Mouse (Mus musculus) heart, adult 9 months (tissue): Measurements from ENCODE around the gene Alpl.

ENCODE experiments used
- DNase-seq, 2 experiments: peaks; one replicate each; pipeline ENCODE4 v3.0.0; 2022; ENCODE audit warnings: low spot score in 2 of 2

Gene Alpl

GRCm38 (mm10) chr4:137770901-137771612 is 25.1 kb downstream of the Alpl start:
- peak; percentile 73 to 79 for DNase-seq

DNA sequence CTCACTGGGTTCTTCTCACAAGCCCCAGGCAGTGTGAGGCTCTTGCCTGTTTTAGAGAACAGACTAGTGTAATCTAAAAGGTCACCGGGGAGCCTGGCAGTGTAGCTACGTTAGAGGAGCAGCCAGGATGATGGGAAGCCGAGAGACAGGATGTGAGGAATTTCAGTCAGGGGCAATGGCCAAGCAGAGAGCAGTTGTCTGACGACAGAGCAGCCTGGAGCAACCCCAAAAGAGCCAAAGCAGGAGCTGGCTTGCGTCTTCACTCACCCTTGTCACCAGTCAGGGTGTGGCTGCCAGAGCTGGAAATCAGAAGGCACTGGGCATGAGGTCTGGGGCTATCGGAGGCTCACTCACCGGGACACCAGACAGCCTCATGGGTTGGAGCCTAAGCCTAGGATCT is 26.5 kb downstream of the Alpl start:
- peak; percentile 81 to 86 for DNase-seq

DNA sequence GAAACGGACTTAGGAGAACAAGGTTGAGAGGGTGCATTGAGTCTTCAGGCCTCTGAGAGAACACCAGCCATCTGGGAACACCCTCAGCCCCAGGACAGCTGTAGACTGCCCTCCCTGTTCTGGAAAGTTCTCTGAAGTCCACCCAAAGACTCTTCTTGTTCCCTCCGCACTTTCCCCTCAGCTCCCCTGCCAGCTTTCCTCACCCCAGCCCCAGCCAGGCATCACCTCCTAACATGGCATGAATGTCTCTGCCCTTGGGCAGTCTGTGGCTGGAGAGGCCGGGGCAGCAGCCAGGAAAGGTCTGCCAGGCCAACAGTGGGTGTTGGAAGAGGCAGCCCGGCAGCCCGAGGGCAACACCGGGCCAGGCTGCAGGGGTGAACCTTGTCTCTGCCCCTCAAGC is 27.4 kb downstream of the Alpl start:
- peak; percentile 69 to 70 for DNase-seq

DNA sequence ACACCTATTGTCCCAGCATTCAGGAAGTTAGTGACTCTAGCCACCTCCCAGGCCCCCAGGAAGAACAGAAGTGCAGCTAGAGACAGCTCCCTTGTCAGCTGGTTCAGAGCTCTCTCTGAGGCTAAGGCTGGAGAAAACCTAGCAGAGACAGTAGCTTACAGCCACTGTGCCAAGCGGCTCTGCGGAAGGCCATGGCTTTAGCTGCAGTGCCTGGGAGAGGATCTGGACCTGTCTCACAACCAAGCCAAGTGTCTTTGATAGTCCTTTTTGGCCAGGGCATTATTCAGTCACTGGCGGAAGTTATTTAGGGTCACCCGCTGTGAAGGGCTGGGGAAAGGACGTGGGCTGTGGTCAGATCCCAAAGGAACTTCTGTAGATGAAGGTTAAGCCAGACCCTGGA is 27.8 kb downstream of the Alpl start:
- DNase-seq = no peak

DNA sequence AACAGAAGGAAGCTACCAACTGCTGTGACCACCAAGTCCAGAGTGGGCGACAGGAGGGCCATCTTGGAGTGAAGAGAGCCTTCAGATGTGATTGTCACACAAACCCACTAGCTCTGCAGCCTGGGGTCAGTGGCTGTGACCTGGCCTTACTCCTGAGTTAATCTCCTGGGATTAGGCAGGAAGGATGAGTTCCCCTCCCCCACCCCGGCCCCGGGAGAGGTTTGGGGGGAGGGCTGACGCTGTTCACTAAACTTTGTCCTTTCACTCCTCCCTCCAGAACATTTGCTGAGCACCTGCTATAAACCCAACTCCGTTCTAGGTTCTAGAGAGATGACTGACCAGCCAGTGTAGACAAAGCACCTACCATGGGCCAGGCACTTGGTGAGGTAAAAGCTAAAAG is 29.8 kb downstream of the Alpl start:
- DNase-seq = no peak

DNA sequence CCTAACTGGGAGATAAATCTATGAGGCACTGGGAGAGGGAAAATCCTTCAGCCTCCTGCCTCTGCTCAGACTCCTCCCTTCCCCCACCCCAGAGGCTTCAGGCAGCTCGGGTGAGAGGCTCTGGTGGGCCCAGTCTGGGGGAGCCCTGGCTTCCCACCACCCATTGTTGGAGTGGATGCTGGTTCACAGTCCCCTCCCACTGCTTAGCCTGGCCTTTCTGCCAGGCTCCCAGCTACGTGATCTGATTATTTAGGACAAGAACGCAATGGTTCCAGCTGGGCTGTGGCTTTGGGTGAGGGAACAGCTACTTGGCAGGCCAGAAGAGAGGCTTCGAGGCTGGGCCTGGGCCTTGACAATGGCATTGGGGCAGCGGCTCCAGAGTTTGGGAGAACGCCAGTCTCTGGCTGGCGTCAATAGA is 30.6 kb downstream of the Alpl start:
- DNase-seq = no peak

DNA sequence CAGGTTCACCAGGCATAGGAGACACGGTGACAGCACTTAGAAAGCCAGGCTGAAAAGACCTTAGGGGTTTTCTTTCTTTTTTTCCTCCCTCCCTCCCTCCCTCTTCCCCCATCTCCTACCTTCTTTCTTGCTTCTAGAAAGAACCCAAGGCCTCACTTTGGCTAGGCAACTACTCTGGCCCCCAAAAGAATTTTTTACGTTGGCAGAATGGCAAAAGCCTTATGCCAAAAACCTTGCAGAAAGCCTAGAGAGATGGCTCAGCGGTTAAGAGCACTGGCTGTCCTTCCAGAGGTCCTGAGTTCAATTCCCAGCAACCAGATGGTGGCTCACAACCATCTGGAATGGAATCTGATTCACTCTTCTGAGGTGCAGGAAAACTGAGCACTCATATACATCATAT is 31.6 kb downstream of the Alpl start:
- no peak for DNase-seq

- DNase-seq = no peak
Observed at GRCm38 (mm10) chr4:137763920-137764495, 32.2 kb downstream of the Alpl start.

DNA sequence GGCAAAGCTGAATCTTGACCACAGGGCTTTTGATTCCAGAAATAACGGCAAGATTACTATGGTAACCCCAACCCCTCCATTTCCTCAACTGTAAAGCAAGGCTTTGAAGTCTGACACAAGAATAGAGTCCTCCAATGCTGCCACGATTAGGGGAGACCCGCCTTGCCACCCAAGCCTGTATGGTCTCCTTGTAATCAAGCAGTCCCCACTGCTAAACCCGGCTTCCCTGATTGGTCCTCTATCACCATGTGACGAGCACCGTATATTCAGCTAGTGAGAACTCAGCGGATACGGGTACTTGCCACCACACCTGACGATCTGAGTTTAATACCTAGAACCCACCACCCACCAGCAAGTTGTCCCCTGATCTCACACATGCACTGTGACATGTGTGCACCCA is 33.3 kb downstream of the Alpl start:
- no peak for DNase-seq

DNA sequence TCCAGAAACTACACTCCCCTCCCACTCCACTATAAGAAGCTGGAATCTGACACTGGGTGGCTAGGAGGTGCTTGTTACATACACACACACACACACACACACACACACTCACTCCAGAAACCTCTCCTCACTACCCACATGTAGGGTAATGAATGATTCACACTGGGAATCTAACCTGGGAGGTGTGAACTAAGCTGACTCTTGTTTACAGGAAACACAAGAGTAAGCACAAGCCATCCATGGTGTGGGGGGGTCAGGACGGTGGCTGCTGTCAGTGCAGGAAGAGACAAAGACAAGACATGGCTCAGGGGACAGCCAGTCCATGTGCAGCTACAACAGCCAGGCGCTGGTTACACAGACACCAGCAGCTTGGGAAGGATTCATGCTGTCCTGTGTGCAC is 41.7 kb downstream of the Alpl start:
- no peak for DNase-seq

DNA sequence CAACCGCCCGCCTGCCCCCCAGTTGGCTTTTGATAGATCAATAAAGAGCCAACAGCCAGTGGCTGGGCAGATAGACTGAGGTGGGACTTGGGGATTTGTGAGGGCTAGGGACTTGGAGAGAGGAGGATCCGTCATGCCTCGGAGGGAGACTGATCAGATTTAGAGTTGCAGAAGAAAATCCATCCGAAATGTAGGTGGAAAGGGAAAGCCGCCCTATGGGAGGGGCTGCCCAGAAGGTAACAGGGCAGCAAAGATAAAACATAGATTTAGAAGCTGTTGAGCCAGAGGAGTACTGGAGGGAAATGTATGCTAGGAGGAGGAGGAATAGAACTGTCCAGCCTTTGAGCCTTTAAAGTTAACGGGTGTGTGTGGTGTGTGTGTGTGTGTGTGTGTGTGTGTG is 43.0 kb downstream of the Alpl start:
- DNase-seq = no peak

GRCm38 (mm10) chr4:137752471-137752870 is 43.7 kb downstream of the Alpl start:
- no peak for DNase-seq

DNA sequence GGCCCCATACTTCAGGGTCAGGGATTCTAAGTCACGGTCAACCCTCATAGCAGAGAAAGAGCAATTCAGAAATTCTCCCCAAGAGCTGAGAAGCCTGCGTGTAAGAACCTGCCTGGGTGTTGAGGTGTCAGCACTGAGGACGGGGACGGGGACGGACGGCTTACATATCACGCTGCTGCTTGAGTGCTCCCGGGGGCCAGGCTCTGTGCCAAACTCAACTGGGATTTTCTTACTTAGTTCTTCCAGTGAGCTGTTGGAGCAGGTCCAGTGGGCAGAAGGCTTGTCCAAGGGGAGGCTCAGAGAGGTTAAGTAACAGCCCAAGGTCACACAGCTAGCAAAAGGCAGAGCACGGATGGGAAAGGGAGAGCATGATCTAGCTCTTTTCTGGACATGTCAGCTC is 44.5 kb downstream of the Alpl start:
- DNase-seq = no peak

DNA sequence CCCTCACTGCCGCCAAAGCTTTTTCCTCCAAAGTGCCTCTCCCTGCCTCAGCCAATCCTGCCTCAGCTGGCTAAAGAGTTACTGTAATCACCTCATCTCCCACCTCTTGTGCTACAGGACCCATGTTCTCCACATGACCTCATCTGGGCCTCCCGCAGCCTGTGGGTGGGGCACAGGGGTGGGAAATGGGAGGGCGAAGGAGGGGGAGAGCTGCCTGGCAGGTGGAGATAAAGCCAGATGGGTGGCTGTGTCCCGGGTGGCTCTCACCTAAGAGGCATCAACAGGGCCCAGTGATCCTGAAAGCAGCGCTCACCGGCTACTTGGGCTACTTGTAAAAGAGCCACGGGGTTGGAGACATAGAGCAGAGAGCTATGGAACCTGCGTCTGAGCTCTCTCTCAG is 44.9 kb downstream of the Alpl start:
- DNase-seq = no peak

DNA sequence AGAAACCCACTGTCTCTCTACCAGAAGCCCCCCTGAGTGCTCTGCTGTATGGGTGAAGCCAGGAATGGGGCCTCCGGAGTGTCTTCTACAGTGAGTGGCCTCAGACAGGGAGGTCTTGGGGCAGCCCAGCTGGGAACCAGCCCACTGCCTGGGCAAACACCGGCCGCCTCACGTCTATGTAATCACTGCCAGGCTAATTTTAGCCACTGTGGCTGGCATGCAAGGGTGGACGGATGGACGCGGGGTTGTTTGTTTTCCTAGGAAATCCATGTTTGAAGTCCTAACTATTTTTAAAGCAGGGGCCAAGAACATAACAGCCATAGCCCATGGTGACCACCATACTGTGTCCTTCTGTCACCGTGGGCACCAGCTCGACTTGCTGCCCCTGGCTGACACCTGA is 46.1 kb downstream of the Alpl start:
- no peak for DNase-seq

- no peak for DNase-seq
Observed at GRCm38 (mm10) chr4:137749680-137750079, 46.5 kb downstream of the Alpl start.

- no peak for DNase-seq
Observed at GRCm38 (mm10) chr4:137748726-137749125, 47.5 kb downstream of the Alpl start.

DNA sequence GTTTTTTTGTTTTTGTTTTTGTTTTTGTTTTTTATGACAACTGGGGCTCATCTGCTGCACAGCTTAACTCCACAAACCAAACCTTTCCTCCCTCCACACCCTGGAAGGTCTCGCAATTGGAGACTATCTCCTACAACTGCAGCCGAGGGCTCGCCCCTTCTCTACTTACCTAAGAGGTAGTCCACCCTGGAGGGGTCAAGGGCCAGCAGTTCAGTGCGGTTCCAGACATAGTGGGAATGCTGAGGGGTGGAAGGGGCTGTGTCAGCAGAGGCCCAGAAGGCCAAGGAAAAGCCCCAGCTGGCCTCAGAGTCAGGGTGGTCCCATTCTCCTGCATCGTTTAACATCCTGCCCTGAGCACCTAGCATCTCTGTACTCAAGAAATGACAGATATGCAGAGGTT is 48.6 kb downstream of the Alpl start:
- DNase-seq = no peak

- DNase-seq = no peak
Observed at GRCm38 (mm10) chr4:137747091-137747490, 49.1 kb downstream of the Alpl start.

DNA sequence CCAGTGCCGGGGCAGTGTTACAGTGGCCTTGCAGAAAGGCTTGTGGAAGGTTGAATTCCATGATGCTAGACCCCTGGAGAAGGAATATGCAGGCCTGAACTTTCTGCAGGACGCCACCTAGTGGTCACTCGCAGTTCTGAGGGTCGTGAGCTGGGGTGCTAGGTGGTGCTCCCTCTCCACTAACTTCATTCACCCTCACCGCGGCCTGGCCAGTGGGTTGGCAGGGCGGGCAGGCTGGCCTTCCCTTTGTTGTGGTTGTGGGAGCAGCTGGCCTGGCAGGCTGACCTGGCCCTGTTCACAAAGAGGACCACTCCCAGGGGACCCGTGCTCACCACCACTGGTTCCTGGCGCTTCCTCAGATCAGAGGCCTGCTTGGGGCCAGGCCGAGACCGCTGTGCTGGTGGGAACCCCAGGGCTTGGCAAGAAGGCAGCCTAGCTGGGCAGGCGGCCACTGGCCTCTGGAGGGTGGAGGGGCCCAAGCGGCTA is 51.7 kb downstream of the Alpl start:
- no peak for DNase-seq

- no peak for DNase-seq
Observed at GRCm38 (mm10) chr4:137743791-137744190, 52.4 kb downstream of the Alpl start.

- DNase-seq = no peak
Observed at GRCm38 (mm10) chr4:137740350-137740749, 55.8 kb downstream of the Alpl start.

DNA sequence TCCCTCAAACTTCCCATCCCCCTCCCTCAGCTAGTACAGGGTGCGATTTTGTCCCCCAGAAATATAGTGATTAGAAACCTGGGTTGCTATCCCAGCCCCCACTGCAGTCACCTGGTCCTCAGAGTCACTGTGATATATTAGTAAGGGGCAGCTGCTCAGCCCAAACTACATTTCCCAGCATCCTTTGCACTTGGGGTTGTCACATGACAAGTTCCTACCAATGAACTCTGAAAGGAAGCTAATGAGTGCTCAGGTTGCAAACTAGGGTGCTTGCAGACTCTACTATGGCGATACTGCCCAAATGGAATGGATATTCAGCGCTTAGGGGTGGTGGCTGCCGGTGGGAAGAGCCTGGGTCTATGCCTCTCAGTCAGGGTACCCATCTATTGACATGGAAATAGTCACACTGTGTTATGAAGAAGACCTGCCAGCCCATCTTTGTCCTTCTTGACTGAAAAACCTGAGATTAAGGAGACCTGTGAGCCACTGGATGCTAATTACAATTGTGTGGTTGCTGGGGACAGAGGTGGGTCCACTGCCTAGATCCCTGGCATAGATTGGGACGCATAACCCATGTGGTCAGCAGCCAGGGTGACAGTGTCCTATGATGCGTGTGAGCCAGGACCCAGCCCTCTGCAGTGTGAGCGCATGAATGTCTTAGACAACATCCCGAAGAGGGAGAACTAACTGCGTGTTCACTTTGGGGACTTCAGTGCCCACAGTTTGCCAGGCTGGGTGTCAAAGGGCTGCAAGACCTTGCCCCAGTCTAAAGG is 56.8 kb downstream of the Alpl start:
- no peak for DNase-seq
